Mouse (Mus musculus): Measurements from ENCODE around the gene Smad3.

- TF ChIP-seq POLR2A (IDR thresholded peaks at IDR 0.05; ENCODE audit: insufficient read length, low read depth) (no peak), USF1 (IDR thresholded peaks at IDR 0.05; ENCODE audit: low read depth) (no peak), MAX (IDR thresholded peaks at IDR 0.05; ENCODE audit: low read depth) (no peak), CEBPB (IDR thresholded peaks at IDR 0.05; ENCODE audit: insufficient read depth, poor library complexity, severe bottlenecking) (no peak), TCF12 (IDR thresholded peaks at IDR 0.05; ENCODE audit: insufficient read depth, poor library complexity, severe bottlenecking) (no peak)
These were observed 29.8 kb upstream of the Smad3 start for GRCm38 (mm10) chr9:63787606-63788005.
